Mouse (Mus musculus): ENCODE results near the gene Slc34a3.

Slc34a3 gene

GRCm38 (mm10) chr2:25193330-25193770 is 40.8 kb downstream of the Slc34a3 start:
- DNase-seq: peak; percentile 88

DNA sequence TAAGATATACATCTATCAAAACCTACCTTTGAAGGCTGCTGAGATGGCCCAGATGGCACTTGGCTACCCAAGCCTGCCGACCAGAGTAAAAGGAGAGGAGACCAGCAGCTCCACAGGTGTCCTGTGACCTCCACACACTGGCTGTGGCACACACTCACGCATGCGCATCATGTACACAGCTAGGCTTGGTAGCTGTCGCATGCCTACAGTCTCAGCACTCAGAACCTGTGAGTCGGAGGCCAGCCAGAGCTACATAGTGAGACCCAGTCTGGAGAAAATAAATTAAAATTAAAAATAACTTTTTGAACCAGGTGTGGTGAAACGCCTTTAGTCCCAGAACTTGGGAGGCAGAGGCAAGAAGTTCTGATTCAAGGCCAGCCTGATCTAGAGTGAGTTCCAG is 46.3 kb downstream of the Slc34a3 start:
- no peak for DNase-seq

- DNase-seq: no peak
Observed at GRCm38 (mm10) chr2:25186575-25186930, 47.6 kb downstream of the Slc34a3 start.

DNA sequence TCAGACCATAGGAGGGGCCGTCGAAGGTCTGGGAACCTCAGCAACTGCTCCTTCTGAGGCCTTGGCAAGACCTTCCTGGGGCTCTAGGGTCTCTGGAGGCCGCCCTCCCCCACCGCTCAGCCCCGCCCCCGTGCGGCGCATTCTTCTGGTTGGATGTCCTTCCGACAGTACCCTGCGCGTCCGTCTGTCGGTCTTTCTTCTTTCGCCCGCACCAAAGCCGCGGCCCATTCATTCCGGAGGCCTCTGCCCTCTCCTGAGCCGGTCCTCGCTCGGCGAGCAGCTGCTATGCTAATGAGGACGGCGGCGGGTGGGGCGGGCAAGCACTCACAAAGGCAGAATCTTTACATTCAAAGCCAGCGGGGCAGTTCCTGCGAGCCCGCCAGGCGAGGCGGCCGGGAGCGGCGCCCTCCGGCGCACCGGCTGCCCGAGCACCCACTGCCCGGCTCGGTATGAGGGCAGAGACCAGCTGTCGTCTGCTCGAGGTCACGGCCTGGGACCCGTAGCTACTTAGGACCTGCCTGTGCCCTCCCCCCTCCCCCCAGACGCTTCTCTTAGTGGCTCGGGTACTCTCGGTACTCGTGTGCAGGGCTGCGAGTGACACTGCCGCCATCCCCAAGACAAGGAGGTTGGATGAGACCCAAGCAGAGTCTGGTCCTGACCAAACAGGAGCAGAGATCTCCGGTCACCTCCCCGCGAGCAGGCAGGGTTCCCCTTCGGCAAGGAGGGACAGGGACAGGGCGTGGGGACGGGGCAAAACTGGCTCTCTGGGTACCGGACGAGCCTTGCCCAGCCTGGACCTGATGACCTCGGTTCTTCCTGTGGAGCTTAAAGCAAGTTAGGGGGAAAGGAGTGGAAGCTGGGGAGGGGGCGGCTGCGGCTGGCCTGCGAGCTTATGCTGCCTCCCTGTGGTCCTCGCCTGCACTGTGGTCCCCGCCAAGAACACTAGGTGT is 48.3 kb downstream of the Slc34a3 start:
- peak; percentile 59 for DNase-seq

DNA sequence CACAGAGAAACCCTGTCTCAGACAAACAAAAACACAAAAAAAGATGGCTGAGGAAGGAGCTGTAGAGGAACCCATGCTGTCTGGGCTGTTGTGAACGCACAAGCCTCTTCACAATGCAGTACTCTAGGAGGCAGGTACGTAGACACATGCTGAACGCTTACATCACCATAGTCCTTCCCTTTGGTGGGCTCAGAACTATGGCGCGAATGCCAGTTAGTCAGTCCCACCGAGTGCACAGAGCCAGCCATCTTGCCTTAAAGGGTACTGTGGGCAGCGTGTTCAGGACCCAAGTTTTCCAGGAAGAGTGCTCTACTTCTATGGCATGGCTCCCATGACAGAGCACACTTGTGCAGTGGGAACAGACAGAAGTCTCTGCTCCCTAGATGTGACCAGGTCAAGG is 49.7 kb downstream of the Slc34a3 start:
- no peak for DNase-seq

DNA sequence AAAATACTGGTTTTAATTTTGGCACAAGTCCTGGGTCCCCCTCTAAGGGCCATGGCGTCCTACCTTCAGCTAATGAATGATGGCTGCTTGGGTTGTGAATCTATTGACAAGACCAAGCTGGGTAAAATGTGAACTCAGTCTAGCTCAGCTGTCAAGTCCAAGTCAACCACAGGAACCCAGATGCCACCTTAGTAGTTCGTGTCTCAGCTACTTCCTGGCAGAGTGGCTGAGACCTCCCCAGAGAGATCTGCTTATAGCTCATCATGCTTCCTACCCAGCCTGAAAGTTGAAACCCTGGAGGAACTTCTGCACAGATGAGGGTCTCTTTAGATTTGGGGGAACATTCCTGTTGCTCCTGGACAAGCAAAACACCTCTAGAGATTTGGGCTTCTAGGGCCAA is 50.8 kb downstream of the Slc34a3 start:
- DNase-seq: no peak

GRCm38 (mm10) chr2:25182664-25183063 is 51.5 kb downstream of the Slc34a3 start:
- DNase-seq: no peak

DNA sequence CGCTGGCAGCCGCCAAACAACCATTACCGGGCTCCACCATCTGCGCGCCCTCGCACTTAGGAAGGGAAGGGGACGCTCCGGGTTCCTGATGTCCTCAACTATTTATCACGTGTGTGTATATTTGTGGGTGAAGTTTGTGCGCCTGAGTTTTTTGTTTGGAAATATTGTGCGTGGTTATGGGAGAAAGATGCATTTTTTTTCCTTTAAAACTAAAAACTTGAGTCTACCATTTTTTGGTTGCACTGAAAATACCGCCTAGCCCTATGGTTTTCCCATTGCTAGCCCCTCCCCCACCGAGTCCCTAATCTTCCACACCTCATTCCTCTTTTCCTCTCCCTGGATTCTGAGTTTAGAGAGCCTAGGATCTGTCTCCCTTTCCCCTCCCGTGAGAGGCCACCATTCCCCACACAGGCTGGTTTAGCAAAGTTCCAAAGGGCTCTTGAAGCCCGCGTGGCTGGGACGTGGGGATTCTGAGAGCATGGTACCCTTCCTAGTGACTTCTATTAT is 52.2 kb downstream of the Slc34a3 start:
- DNase-seq: no peak

DNA sequence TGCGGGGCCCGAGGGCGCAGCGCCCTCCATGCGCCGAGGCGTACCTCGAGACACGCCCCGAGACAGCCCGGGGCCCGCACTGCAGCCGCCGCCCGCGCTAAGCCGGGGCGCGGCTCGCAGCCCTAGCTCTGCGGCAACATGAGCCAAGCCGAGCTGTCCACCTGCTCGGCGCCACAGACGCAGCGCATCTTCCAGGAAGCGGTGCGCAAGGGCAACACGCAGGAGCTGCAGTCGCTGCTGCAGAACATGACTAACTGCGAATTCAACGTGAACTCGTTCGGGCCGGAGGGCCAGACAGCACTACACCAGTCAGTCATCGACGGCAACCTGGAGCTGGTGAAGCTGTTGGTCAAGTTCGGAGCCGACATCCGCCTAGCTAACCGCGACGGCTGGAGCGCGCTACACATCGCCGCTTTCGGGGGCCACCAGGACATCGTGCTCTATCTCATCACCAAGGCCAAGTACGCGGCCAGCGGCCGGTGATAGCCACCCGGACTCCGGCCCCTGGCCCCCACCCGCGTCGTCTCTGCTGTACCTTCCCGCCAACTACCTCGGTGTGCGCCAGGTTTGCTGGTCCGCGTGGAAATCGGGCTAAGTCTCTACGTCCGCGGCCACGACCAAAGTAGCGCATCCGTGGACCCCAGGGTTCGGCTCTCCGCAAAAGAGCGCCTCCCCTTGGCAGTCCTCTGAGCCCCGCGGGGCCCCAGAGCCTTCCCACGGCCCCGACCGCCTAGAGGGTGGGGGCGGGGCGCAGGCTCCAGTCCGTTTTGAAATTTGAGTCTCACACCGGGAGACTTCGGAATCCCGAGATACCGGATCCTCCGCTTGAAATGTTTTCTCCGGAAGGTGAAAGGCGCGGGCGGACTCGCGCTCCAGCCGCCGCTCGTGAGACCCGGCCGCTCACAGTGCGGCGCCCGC is 52.9 kb downstream of the Slc34a3 start:
- DNase-seq: peak; percentile 53

DNA sequence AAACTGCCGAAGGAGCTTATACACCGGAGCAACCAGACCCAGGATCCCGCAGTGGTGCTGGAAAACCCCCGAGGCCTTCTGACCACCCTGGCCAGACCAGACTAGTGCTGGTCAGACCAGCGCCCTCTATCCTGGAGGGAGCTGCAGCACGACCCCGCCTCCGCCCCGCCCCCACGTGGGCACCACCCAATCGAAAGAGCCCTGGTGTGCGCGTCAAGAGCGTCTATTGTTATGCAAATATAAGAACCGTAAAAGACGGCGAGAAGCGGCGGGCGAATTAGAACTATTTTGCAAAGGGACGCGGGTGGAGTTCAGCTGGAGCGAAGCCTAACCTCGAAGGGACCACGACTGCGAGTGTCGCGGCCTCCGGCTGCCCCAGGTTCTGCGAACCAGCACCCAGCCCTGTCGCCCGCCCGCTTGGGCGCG is 53.7 kb downstream of the Slc34a3 start, which contains the start of gene Nrarp:
Gene Nrarp (plus strand): TSS at position 281 of the 426 bp plus-strand sequence.
- DNase-seq: peak; percentile 96

- DNase-seq: no peak
Observed at GRCm38 (mm10) chr2:25179566-25180217, 54.5 kb downstream of the Slc34a3 start.

Data from lung, postnatal 14 days (tissue).